Mouse (Mus musculus) megakaryocyte, embryonic 14.5 days (primary cell): ENCODE measurements around the gene Wdr13.

Experiments
- FLI1 ChIP-seq: IDR thresholded peaks from 2 replicates; pipeline ENCODE4 v1.6.1; 2012; ENCODE audit warnings: low read length, inconsistent platforms, mixed read lengths
- GATA1 ChIP-seq: IDR thresholded peaks from 3 replicates; pipeline ENCODE4 v1.6.1; 2012; ENCODE audit warnings: mixed read lengths, low read length, inconsistent platforms, borderline replicate concordance

GRCm38 (mm10) chrX:8167716-8168647 is 35.3 kb upstream of the Wdr13 start:
- TF ChIP-seq GATA1 = no peak
- TF ChIP-seq FLI1 = no peak
